Mouse (Mus musculus) stomach, postnatal 0 days (tissue): ENCODE data around the gene Nlk.

Experiments
- CTCF ChIP-seq: IDR thresholded peaks from 2 replicates; pipeline ENCODE4 v1.5.1; 2016; ENCODE audit warnings: antibody characterized with exemption, low read depth, mild to moderate bottlenecking, moderate library complexity
- EP300 ChIP-seq: optimal IDR thresholded peaks from 2 replicates; pipeline ENCODE3; 2016; ENCODE audit warnings: antibody characterized with exemption

GRCm38 (mm10) chr11:78663916-78664315 is 33.3 kb downstream of the Nlk start:
- TF ChIP-seq CTCF (no peak), EP300 (no peak)
